Mouse (Mus musculus) neural tube, embryonic 15.5 days (tissue): ENCODE measurements around the gene Atat1. TPM values are rescaled to one million over a fixed set of nuclear protein-coding genes. Genes with fewer than 3 reads are reported as not detected.

Source experiments
- ATAC-seq: fragments of 200-750 bp; cut with Nextera tagmentation; 2 replicates; pipeline ENCODE4 v1.8.0; 2017; ENCODE audit warnings: mild to moderate bottlenecking, moderate TSS enrichment, moderate library complexity; ENCODE audit not compliant: low FRiP score
- H3K27ac ChIP-seq: fragments of 300-500 bp; sonication (generic); replicated peaks from 2 replicates; pipeline ENCODE4 v1.5.1; 2015; ENCODE audit warnings: mild to moderate bottlenecking, inconsistent platforms
- H3K27me3 ChIP-seq: fragments of 300-500 bp; sonication (generic); replicated peaks from 2 replicates; pipeline ENCODE4 v1.6.1; 2015; ENCODE audit warnings: inconsistent platforms
- H3K36me3 ChIP-seq: fragments of 300-500 bp; sonication (generic); 2 replicates; pipeline ENCODE4 v1.6.1; 2015; ENCODE audit warnings: inconsistent platforms
- H3K4me1 ChIP-seq: fragments of 300-500 bp; sonication (generic); 2 replicates; pipeline ENCODE4 v1.6.1; 2015; ENCODE audit warnings: inconsistent platforms
- H3K4me2 ChIP-seq: fragments of 300-500 bp; sonication (generic); 2 replicates; pipeline ENCODE4 v1.6.1; 2015; ENCODE audit warnings: inconsistent platforms, mild to moderate bottlenecking, moderate library complexity
- H3K4me3 ChIP-seq: fragments of 300-500 bp; sonication (generic); replicated peaks from 2 replicates; pipeline ENCODE4 v1.5.1; 2015; ENCODE audit warnings: mild to moderate bottlenecking, inconsistent platforms
- H3K9ac ChIP-seq: fragments of 300-500 bp; sonication (generic); replicated peaks from 2 replicates; pipeline ENCODE4 v1.6.1; 2015; ENCODE audit warnings: mild to moderate bottlenecking, inconsistent platforms
- H3K9me3 ChIP-seq: fragments of 300-500 bp; sonication (generic); replicated peaks from 2 replicates; pipeline ENCODE4 v1.6.1; 2016; ENCODE audit warnings: inconsistent platforms
- WGBS: fragments of 180-500 bp; shearing (Covaris S2); methylation state at CpG from one replicate; pipeline ENCODE4 v1.1.7; 2015; ENCODE audit warnings: mixed read lengths; 5-methylcytosine and 5-hydroxymethylcytosine counted together
- microRNA counts: library from miRNA; unstranded; fragments of <30 nt; microRNA quantifications from one replicate; lab custom pipeline; 2016
- microRNA-seq: library from miRNA; unstranded; fragments of <30 nt; microRNA quantifications from one replicate; pipeline ENCODE4, GENCODE M21; 2017
- polyA plus RNA-seq: library from polyadenylated mRNA; unstranded; fragments of >200 nt; fragmentation: Nextera tagmentation; extraction: Ambion mirVana; gene quantifications from 2 replicates; pipeline ENCODE4 v1.2.1, GENCODE M21; 2015

Gene Atat1
- polyA plus RNA-seq, 1 experiment from 2014 or later, result 319 TPM

DNA sequence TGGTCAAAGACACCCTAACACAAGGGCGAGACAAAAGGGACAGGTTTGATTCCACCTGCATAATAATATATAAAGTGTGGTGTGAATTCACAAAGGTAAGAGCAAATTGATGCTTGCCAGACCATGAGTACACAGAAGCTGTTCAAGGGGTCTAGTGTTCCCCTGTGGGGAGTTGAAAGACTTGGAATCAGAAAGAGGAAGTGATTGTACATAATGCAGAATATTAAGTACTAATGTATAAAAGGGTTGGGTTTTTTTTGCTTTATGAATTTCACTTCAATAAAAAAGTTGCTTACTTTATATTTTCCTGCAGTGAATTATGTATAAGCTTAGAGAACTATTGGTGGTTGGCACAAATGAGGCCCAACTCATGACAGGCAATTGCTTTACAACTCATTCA lies 50.5 kb downstream of the Atat1 start:
- Histone ChIP-seq H3K9ac (no peak overlapping the region), H3K9me3 (no peaks in the 10 kb centered on the region), H3K4me3 (no peak overlapping the region), H3K4me2 (no peak overlapping the region), H3K4me1 (peaks cover 19% of the 10 kb centered on the region), H3K27me3 (no peaks in the 10 kb centered on the region), H3K36me3 (peaks cover 24% of the 10 kb centered on the region), H3K27ac (no peak overlapping the region)
- no peak for ATAC-seq
- WGBS, result 89% methylated on average over 1 of the region's 1 CpGs

DNA sequence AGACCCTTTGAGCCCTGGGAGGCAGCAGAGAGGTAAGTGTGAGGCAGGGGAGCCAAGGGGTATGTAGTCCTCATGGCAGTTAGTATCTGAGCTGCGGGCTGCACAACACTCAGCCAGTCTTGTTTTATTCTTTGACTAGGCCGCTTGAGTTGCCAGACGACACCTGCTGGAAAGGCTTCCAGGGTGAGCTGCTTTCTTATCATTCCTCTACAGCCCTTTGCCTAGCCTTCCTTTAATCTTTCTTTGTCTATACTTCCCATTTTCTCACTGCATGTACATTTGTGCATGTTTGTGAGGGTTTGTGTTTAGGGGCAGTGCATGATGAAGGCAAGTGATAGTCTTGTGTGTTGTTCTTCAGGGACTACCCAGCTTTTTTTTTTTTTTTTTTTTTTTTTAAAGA lies 58.9 kb downstream of the Atat1 start:
- H3K4me1 ChIP-seq, result no peaks in the 10 kb centered on the region
- 95% methylated on average over 3 of the region's 3 CpGs for WGBS
- H3K9me3 ChIP-seq, result no peaks in the 10 kb centered on the region
- H3K27ac ChIP-seq, result no peak overlapping the region
- H3K27me3 ChIP-seq, result no peaks in the 10 kb centered on the region
- H3K36me3 ChIP-seq, result peaks cover 74% of the 10 kb centered on the region
- no peak overlapping the region for H3K4me2 ChIP-seq
- H3K4me3 ChIP-seq, result no peak overlapping the region
- ATAC-seq, result no peak
- no peak overlapping the region for H3K9ac ChIP-seq

DNA sequence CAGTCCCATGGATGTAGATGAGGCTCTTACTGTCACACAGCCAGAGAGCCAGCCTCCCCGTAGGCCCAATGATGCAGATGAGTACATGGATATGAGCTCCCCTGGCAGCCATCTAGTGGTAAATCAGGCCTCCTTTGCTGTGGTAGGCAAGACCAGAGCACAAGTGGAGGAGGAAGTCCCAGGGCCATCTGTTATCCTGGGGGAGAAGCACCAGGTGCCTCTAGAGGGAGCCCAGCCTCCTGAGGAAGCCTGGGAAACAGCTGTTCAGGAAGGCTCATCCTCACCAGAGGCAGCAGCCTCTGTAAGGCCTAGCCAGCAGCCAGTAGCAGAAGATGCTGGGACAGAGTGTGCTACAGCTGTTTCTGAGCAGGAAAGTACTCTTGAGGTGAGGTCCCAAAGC lies 61.8 kb downstream of the Atat1 start:
- Histone ChIP-seq H3K9ac (no peak overlapping the region), H3K4me3 (no peak overlapping the region), H3K4me1 (no peaks in the 10 kb centered on the region), H3K4me2 (no peak overlapping the region), H3K9me3 (no peaks in the 10 kb centered on the region), H3K27ac (no peak overlapping the region), H3K27me3 (no peaks in the 10 kb centered on the region), H3K36me3 (peaks cover 73% of the 10 kb centered on the region)
- no peak for ATAC-seq
- WGBS, result 55% methylated on average over 1 of the region's 1 CpGs

MicroRNAs encoded within 50 kb of the gene (microRNA counts, 519-probe panel; counts per million panel counts)
- microRNA mmu-miR-1894-3p (lab: Ali Mortazavi, UCI), result not detected
- microRNA mmu-miR-1894-5p (lab: Ali Mortazavi, UCI), result 1,367 counts per million, percentile 11 among the panel's probes with 10 or more counts

Small RNA genes within 50 kb of the gene (microRNA-seq; reads per million reads assigned to microRNA genes)
- 0.69 reads per million for gene Gm28033
- not detected for gene Mir1894

Other genes starting within 250 kb of the Atat1 start
- 12.8 and 17.9 TPM in 2 replicates for gene Vars2, start 242.5 kb downstream of the Atat1 start, polyA plus RNA-seq
- gene Gtf2h4, start 236.3 kb downstream of the Atat1 start, polyA plus RNA-seq, result 24.1 and 30.7 TPM in 2 replicates
- gene Ddr1, start 205.5 kb downstream of the Atat1 start, polyA plus RNA-seq, result 73.8 and 76.4 TPM in 2 replicates
- gene Ier3, start 88.4 kb downstream of the Atat1 start, polyA plus RNA-seq, result 14.9 and 15.5 TPM in 2 replicates
- gene Flot1, start 86.8 kb downstream of the Atat1 start, polyA plus RNA-seq, result 131 and 141 TPM in 2 replicates
- gene Tubb5, start 71.8 kb downstream of the Atat1 start, polyA plus RNA-seq, result 1,339 and 1,471 TPM in 2 replicates
- gene Mdc1, start 68.6 kb downstream of the Atat1 start, polyA plus RNA-seq, result 7.9 and 9.7 TPM in 2 replicates
- 17.6 and 26.7 TPM in 2 replicates for gene Nrm, start 48.8 kb downstream of the Atat1 start, polyA plus RNA-seq
- 19.3 and 25.1 TPM in 2 replicates for gene Ppp1r18, start 44.5 kb downstream of the Atat1 start, polyA plus RNA-seq
- gene Dhx16, start 30.3 kb downstream of the Atat1 start, polyA plus RNA-seq, result 26.8 and 30.5 TPM in 2 replicates
- gene 2310061I04Rik, start 12.6 kb downstream of the Atat1 start, polyA plus RNA-seq, result 59.2 and 75.2 TPM in 2 replicates
- gene Mrps18b, start 6.3 kb upstream of the Atat1 start, polyA plus RNA-seq, result 67.1 and 73.6 TPM in 2 replicates
- 36.7 and 40.8 TPM in 2 replicates for gene Ppp1r10, start 6.4 kb upstream of the Atat1 start, polyA plus RNA-seq
- 78.4 and 90.3 TPM in 2 replicates for gene Abcf1, start 59.7 kb upstream of the Atat1 start, polyA plus RNA-seq
- 67.4 and 73.0 TPM in 2 replicates for gene Gnl1, start 69.8 kb upstream of the Atat1 start, polyA plus RNA-seq
- 78.5 and 87.9 TPM in 2 replicates for gene Prr3, start 70.2 kb upstream of the Atat1 start, polyA plus RNA-seq
- 8.6 and 10.0 TPM in 2 replicates for gene H2-T24, start 110.5 kb upstream of the Atat1 start, polyA plus RNA-seq
- 5.3 and 13.9 TPM in 2 replicates for gene H2-T23, start 122.8 kb upstream of the Atat1 start, polyA plus RNA-seq
- gene H2-T22, start 132.7 kb upstream of the Atat1 start, polyA plus RNA-seq, result 7.3 and 12.5 TPM in 2 replicates
- gene Gm6034, start 132.9 kb upstream of the Atat1 start, polyA plus RNA-seq, result not detected in 2 replicates
- gene Gm11127, start 148.3 kb upstream of the Atat1 start, polyA plus RNA-seq, result 0.22 TPM in 1 of 2 replicates, not detected in the other
- gene Gm19684, start 211.6 kb upstream of the Atat1 start, polyA plus RNA-seq, result not detected in 2 replicates
- not detected in 2 replicates for gene Gm7030, start 219.3 kb upstream of the Atat1 start, polyA plus RNA-seq